Mouse (Mus musculus): ENCODE results near the gene Olfr883. TPM values are rescaled to one million over a fixed set of nuclear protein-coding genes. Genes with fewer than 3 reads are reported as not detected.

Gene Olfr883
- not detected for total RNA-seq (2021)

DNA sequence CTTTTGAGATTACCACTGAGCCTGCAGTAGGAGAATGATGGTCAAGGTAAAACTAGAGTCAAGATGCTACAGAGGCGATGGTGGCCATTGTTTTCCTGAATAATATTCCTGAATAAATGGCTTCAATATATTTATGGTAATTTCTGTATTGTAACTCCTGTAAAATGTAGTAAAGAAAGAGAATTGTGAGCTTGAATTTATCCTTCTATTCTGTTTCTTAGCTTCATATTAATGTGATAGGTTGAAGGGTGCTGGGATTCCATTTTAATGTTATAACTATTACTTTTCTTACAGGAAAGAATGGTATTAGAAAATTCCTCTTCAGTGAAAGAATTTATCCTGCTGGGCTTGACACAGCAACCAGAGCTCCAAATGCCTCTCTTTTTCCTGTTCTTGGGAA lies at the start of gene Olfr883:
Gene Olfr883 (plus strand): TSS at position 301 of the 400 bp plus-strand sequence.
- intact Hi-C loops (cut with DNase I) = no loop called here
- no peak for DNase-seq (ENCODE audit: extremely low spot score in 1 of 2, low spot score in 2 of 2)

DNA sequence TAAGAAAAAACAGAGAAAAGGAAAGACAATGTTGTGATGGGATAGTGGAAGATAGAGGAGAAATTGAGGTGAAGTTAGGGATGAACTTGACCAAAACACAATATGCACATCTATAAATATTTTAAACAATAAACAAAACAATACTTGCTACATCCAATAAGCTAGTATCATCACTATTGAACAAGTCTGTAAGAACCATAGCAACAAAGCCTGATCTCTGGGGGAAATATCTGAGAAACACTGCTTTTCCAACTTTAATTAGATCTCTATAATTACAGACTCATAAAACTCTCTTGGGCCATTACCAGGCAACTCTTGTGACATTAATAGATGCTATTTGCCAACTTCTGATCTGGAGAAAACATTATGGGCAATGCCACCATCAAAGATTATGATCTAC lies 34.1 kb upstream of the Olfr883 start, which contains the start of gene Olfr881:
Gene Olfr881 (plus strand): TSS at position 301 of the 400 bp plus-strand sequence.
- no peak for DNase-seq (ENCODE audit: extremely low spot score in 1 of 2, low spot score in 2 of 2)
- intact Hi-C loops (cut with DNase I) = no loop called here

DNA sequence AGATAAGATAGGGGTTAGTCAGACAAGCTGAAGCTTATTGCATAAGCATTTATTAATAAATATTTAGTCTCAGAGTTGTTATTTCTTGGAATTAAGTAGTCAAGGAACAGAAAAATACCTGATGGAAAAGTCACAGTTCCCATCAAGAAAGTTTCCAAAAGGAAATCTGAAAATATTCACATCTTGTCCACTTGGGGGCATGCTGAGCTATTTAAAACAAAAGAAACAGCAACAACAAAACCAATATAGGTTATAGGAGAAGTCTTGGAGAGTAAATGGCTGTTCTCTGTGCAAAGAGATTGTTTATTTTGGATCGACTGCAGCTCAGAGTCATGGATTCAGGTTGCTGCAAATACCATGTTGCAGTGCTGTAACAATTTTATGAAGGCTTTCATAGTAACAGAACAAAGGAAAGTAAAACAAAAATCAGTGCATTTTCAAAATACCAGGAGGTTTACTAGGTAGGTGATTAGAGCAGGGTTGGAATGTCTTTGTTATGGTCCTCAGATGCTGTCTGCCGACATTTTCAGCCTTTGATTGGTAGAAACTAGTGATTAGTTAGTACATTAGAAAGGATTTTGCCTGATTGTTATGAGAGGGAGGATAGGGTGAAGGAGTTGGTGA lies 26.9 kb upstream of the Olfr883 start:
- intact Hi-C loops (cut with DNase I) = no loop called here
- DNase-seq (ENCODE audit: extremely low spot score in 1 of 2, low spot score in 2 of 2) = no peak

DNA sequence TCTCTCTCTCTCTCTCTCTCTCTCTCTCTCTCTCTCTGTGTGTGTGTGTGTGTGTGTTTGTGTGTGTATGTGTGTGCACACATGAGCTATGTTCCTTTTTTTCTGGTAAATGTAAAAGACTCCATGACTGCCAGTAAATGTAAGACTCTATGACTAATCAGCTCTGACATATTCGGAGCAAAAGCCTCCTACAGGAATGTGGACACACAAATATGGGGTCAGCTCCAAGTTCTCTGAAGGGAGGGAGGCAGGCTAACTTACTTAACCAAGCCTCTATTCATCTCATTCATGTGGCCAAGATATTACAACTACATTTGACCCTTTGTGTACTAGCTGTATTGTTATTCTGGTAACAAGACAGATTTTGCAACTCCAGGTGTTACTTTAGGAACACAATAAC lies 25.6 kb upstream of the Olfr883 start:
- DNase-seq (ENCODE audit: extremely low spot score in 1 of 2, low spot score in 2 of 2) = no peak
- intact Hi-C loops (cut with DNase I) = no loop called here

DNA sequence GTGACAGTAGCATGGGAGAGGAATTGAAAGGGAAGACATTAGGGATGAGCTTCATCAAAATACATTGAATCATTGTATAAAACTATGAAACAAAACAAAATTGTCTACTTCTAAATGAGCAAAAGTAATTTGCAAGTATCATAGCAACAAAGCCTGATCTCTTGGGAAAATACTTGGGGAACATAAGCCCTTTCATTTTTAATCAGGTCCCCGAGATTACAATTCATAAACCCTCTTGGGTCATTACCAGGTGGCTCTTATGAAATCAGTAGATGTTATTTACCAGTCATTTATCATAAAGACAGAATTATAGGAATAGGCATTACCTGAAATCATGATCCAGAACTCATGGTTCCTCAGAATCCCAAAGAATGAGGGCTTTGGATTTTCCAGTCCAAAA lies 20.6 kb downstream of the Olfr883 start, which contains the start of gene Olfr884:
Gene Olfr884 (plus strand): TSS at position 301 of the 400 bp plus-strand sequence.
- DNase-seq (ENCODE audit: extremely low spot score in 1 of 2, low spot score in 2 of 2) = no peak
- intact Hi-C loops (cut with DNase I) = no loop called here

DNA sequence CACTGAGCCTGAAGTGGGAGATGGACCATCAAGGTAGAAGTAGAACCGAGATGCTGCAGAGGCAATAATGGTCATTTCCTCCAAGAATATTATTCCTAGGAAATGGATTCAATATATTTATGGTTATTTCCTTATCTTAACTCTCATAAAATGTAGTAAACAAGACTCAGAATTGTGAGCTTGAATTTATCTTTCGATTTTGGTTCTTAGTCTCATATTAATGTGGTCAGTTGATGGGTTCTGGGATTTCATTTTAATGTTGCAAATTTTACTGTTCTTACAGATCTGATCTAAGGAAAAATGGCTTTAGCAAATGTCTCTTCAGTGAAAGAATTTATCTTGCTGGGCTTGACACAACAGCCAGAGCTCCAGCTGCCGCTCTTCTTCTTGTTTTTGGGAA lies 35.4 kb downstream of the Olfr883 start, which contains the start of gene Olfr885:
Gene Olfr885 (plus strand): TSS at position 301 of the 400 bp plus-strand sequence.
- intact Hi-C loops (cut with DNase I) = no loop called here
- DNase-seq (ENCODE audit: extremely low spot score in 1 of 2, low spot score in 2 of 2) = no peak

Other genes starting within 250 kb of the Olfr883 start
- not detected for gene Olfr876, start 222.8 kb upstream of the Olfr883 start, total RNA-seq (2021)
- not detected for gene Olfr877, start 171.5 kb upstream of the Olfr883 start, total RNA-seq (2021)
- under 1 TPM in 1 of 2 experiments, not detected in 1; 0.06 TPM for gene Olfr145, start 129.1 kb upstream of the Olfr883 start, total RNA-seq (2021)
- gene Olfr878, start 108.0 kb upstream of the Olfr883 start, total RNA-seq (2021) = not detected
- not detected for gene Olfr881, start 34.0 kb upstream of the Olfr883 start, total RNA-seq (2021)
- gene Olfr884, start 20.7 kb downstream of the Olfr883 start, total RNA-seq (2021) = not detected
- not detected for gene Olfr885, start 35.5 kb downstream of the Olfr883 start, total RNA-seq (2021)
- under 1 TPM in 1 of 2 experiments, not detected in 1; 0.06 TPM for gene Olfr887, start 58.3 kb downstream of the Olfr883 start, total RNA-seq (2021)
- gene Olfr888, start 82.3 kb downstream of the Olfr883 start, total RNA-seq (2021) = not detected
- not detected for gene Olfr889, start 89.4 kb downstream of the Olfr883 start, total RNA-seq (2021)
- gene Olfr890, start 116.7 kb downstream of the Olfr883 start, total RNA-seq (2021) = not detected
- not detected for gene Olfr891, start 155.0 kb downstream of the Olfr883 start, total RNA-seq (2021)
- not detected for gene Olfr893, start 182.6 kb downstream of the Olfr883 start, total RNA-seq (2021)
- not detected for gene Olfr894, start 192.2 kb downstream of the Olfr883 start, total RNA-seq (2021)
- gene Olfr143, start 227.0 kb downstream of the Olfr883 start, total RNA-seq (2021) = not detected
- gene Olfr895, start 242.0 kb downstream of the Olfr883 start, total RNA-seq (2021) = not detected